ENCODE assay signal across 25 mouse cellular contexts in genomic region chrX:157579108-157579614, GRCm38 (mm10). TPM values are rescaled to one million over a fixed set of nuclear protein-coding genes. Genes with fewer than 3 reads are reported as not detected.
"Had no signal": no experiment of that assay in that cellular context is flagged by ENCODE, and none has a peak within 500 bp of the region (broad histone marks: within the 10 kb centered on the region; RNA-seq: fewer than 3 reads in every experiment).

No protein-coding gene starts in this region.

- H3K36me3 ChIP-seq: liver, embryonic 12.5 days had no signal

- H3K9me3 ChIP-seq: heart, embryonic 10.5 days; heart, embryonic 12.5 days; hindbrain, embryonic 10.5 days; hindbrain, embryonic 12.5 days; kidney, embryonic 15.5 days; limb, embryonic 13.5 days; limb, embryonic 15.5 days; liver, embryonic 12.5 days had no signal

- H3K4me3 ChIP-seq: gastrocnemius, adult 2 months; heart, embryonic 10.5 days; heart, embryonic 12.5 days; hindbrain, embryonic 10.5 days; hindbrain, embryonic 12.5 days; kidney, embryonic 15.5 days; limb, embryonic 13.5 days; limb, embryonic 15.5 days; liver, embryonic 12.5 days had no signal

- DNase-seq: gastrocnemius, adult 2 months; gastrocnemius, postnatal 10 days; gastrocnemius, postnatal 25 days; heart, adult 18-20 months; heart, postnatal 10 days; heart, postnatal 4 days; kidney, adult 11 months; kidney, adult 2 months; kidney, adult 9 months; kidney, postnatal 14 days; kidney, postnatal 36 days; layer of hippocampus, adult 9-11 months; left cerebral cortex, postnatal 4 days had no signal

- H3K27me3 ChIP-seq: heart, embryonic 12.5 days; hindbrain, embryonic 12.5 days; kidney, embryonic 15.5 days; limb, embryonic 13.5 days; limb, embryonic 15.5 days; liver, embryonic 12.5 days had no signal

- H3K4me1 ChIP-seq: heart, embryonic 10.5 days; heart, embryonic 12.5 days; hindbrain, embryonic 10.5 days; hindbrain, embryonic 12.5 days; kidney, embryonic 15.5 days; limb, embryonic 13.5 days; limb, embryonic 15.5 days; liver, embryonic 12.5 days had no signal

- ATAC-seq: hindbrain, embryonic 16.5 days; intestine, embryonic 16.5 days; liver, embryonic 12.5 days had no signal

RNA-seq across cellular contexts. Expression of gene Yy2, which starts 10.4 kb away (rescaled TPM):
- total RNA-seq: left cerebral cortex, adult 18-20 months; left cerebral cortex, postnatal 25 days; left cerebral cortex, postnatal 4 days had no signal
